Mouse (Mus musculus) C2C12 (cell line): Measurements from ENCODE around the gene Rslcan18. TPM values are rescaled to one million over a fixed set of nuclear protein-coding genes. Genes with fewer than 3 reads are reported as not detected.
A peak's percentile ranks its signal among the peaks of the same experiment; 100 is the strongest.

Experiments used
- H3K27me3 ChIP-seq: one replicate; pipeline ENCODE4 v1.6.1; 2011; ENCODE audit not compliant: control insufficient read depth, insufficient read depth, insufficient read length
- H3K36me3 ChIP-seq: one replicate; pipeline ENCODE4 v1.6.1; 2011; ENCODE audit not compliant: control insufficient read depth, insufficient read depth
- H3K4me3 ChIP-seq: one replicate; pipeline ENCODE4 v1.5.1; 2011; ENCODE audit warnings: mild to moderate bottlenecking, control low read depth; ENCODE audit not compliant: poor library complexity, insufficient read depth, severe bottlenecking
- H3K79me2 ChIP-seq: one replicate; pipeline ENCODE4 v1.6.1; 2011; ENCODE audit not compliant: control insufficient read depth, insufficient read depth
- H3K79me3 ChIP-seq: one replicate; pipeline ENCODE4 v1.6.1; 2011; ENCODE audit warnings: low read depth, control low read depth
- H3ac ChIP-seq: one replicate; pipeline ENCODE3; 2011; ENCODE audit warnings: low read depth; ENCODE audit not compliant: control insufficient read depth, insufficient read length
- CEBPB ChIP-seq: IDR thresholded peaks from one replicate; pipeline ENCODE4 v1.6.1; 2011; ENCODE audit warnings: low read depth, mild to moderate bottlenecking, control low read depth, moderate library complexity
- CTCF ChIP-seq: IDR thresholded peaks from one replicate; pipeline ENCODE4 v1.5.1; 2011; ENCODE audit not compliant: control insufficient read depth, insufficient read depth, insufficient read length
- FOSL1 ChIP-seq: IDR thresholded peaks from one replicate; pipeline ENCODE4 v1.8.0; 2011; ENCODE audit warnings: mild to moderate bottlenecking, low read length; ENCODE audit not compliant: poor library complexity, insufficient read depth, severe bottlenecking
- MAX ChIP-seq: IDR thresholded peaks from one replicate; pipeline ENCODE4 v1.6.1; 2011; ENCODE audit warnings: mild to moderate bottlenecking, control low read depth
- MYOD1 ChIP-seq: IDR thresholded peaks from one replicate; pipeline ENCODE4 v1.6.1; 2011; ENCODE audit warnings: low read depth; ENCODE audit not compliant: control insufficient read depth, insufficient read length
- MYOG ChIP-seq: IDR thresholded peaks from one replicate; pipeline ENCODE4 v1.6.1; 2011; ENCODE audit not compliant: control insufficient read depth, insufficient read length; ENCODE audit errors: extremely low read depth
- USF1 ChIP-seq: IDR thresholded peaks from one replicate; pipeline ENCODE4 v1.6.1; 2011; ENCODE audit warnings: low read depth, mild to moderate bottlenecking, control low read depth, moderate library complexity
- polyA plus RNA-seq: library from polyadenylated mRNA; unstranded; fragments of >200 nt; fragmentation: generic; extraction: Trizol; gene quantifications from one replicate; pipeline ENCODE4 v1.2.1, GENCODE M21; 2012; ENCODE audit warnings: missing spikeins

Gene Rslcan18
- polyA plus RNA-seq, 1 experiment = 0.08 TPM

DNA sequence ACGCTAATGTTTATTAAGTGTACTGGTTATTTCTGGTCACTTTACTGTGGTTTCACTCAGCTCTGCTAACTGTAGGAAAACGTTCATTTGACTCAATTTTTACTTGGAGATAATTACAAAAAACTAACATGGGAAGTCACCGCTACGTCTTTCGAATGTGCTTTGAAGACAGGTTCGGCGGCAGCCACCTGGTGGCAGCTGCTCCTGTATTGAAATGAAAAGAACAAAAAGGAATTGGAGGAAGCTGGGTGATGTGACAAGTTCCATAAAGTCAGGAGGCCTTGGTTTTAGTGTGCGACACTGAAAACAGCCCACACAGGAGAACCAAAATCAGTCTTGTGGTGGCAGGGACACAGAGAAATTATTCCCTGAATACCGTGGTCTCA is 7.2 kb downstream of the Rslcan18 start:
- H3K36me3 ChIP-seq = peaks cover 6% of the 10 kb centered on the region
- no peaks in the 10 kb centered on the region for H3K27me3 ChIP-seq
- H3ac ChIP-seq = no peak overlapping the region
- peaks cover 1% of the 10 kb centered on the region for H3K79me3 ChIP-seq
- peaks cover 10% of the 10 kb centered on the region for H3K79me2 ChIP-seq
- H3K4me3 ChIP-seq = peak overlapping the region; percentile 15
- TF ChIP-seq MYOG (no peak), USF1 (no peak), CEBPB (no peak), CTCF (no peak), MAX (no peak), MYOD1 (no peak), FOSL1 (no peak)

DNA sequence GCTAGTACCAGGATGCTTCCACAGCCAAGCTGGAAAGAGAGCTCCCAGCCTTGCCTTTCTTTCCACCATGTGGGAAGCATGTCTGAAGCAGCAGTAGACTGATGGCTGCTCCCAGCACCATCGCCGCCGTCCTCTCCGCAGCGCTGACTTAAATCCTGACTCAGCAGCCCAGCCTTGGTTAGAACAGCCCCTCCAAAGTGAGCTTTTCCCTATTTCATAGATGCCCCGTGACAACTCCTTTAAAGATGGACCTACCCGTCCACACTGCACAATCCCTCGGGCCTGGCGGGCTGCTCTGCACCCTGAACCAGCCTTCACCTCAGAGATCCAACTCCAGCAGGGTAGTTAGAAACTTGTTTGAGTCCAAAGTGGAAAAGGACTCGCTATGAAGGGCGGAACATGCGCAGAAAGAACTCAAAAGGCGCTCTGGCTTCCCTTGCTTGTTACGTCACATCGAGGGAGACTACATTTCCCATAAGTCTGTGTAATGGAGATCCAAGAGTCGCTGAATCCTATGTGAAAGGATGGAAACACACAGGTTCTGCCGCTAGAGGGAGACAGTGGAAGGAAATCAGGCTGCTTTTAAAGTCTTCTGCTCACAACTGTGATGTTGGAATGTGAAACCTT is 7.8 kb downstream of the Rslcan18 start, which contains the start of gene Gm28557:
Gm28557 (minus strand) TSS at position 411 of the 627 bp plus-strand sequence.
- H3K79me3 ChIP-seq = peaks cover 1% of the 10 kb centered on the region
- H3K36me3 ChIP-seq = peaks cover 6% of the 10 kb centered on the region
- peak; percentile 28 for TF ChIP-seq CTCF
- peak; percentile 21 for TF ChIP-seq CEBPB
- no peak for TF ChIP-seq MYOD1
- no peak for TF ChIP-seq USF1
- no peak for TF ChIP-seq MYOG
- peak within 1 kb of the TSS; percentile 82 for H3ac ChIP-seq
- no peaks in the 10 kb centered on the region for H3K27me3 ChIP-seq
- H3K4me3 ChIP-seq = peak within 1 kb of the TSS; percentile 41
- H3K79me2 ChIP-seq = peaks cover 10% of the 10 kb centered on the region

DNA sequence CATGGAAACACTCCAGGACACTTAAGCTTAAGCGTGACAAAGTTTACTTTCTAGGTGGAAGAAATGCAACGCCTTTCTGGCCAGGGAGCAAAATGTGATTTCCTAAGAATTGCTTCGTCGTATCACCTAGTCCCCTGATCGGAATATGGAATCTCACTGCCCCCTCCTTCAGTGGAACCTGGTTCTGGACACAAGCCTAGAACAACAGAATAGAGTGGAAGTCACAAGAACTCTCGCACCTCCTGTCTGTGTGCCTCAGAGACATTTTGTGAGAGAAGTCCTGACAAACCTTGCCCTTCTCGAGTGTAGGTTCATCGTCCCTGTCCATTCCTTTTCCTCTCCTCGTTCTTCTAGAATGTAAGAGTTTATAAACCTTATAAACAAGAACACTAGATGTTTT is 8.4 kb downstream of the Rslcan18 start:
- TF ChIP-seq FOSL1 (no peak), MAX (no peak), CEBPB (no peak), MYOG (no peak), CTCF (no peak), MYOD1 (no peak), USF1 (no peak)
- peaks cover 6% of the 10 kb centered on the region for H3K36me3 ChIP-seq

DNA sequence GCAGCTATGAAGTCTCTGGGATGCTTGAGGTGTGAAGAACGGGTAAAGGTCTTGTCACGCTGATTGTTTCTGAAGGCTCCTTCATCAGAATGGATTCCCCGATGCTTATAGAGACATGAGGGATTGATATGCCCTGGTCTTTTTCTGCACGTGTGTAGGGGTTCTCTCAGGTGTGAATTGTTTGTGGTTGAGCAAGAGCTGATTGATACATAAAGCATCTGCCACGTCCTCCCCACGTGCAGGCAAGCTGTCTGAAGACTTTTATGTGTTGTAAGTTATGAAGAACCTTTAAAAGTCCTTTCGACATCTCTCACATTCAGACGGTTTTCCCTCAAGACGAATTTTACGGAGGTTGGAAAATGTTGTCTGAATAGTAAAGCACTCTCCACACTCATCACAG is 18.2 kb downstream of the Rslcan18 start, which contains the start of gene Zfp708:
Zfp708 (minus strand) TSS at position 101 of the 400 bp plus-strand sequence.
- H3K79me2 ChIP-seq = no peaks in the 10 kb centered on the region
- no peak within 1 kb of the TSS for H3K4me3 ChIP-seq
- no peaks in the 10 kb centered on the region for H3K27me3 ChIP-seq
- H3ac ChIP-seq = no peak within 1 kb of the TSS
- no peaks in the 10 kb centered on the region for H3K79me3 ChIP-seq
- TF ChIP-seq MYOG (no peak), CEBPB (no peak), MYOD1 (no peak), CTCF (no peak), FOSL1 (no peak)
- peaks cover 7% of the 10 kb centered on the region for H3K36me3 ChIP-seq

More for the DNA sequence above, 8.4 kb downstream of the Rslcan18 start:
- Histone ChIP-seq H3K4me3 (peak overlapping the region; percentile 41), H3K79me2 (peaks cover 10% of the 10 kb centered on the region), H3K27me3 (no peaks in the 10 kb centered on the region), H3ac (peak overlapping the region; percentile 82), H3K79me3 (peaks cover 1% of the 10 kb centered on the region)

DNA sequence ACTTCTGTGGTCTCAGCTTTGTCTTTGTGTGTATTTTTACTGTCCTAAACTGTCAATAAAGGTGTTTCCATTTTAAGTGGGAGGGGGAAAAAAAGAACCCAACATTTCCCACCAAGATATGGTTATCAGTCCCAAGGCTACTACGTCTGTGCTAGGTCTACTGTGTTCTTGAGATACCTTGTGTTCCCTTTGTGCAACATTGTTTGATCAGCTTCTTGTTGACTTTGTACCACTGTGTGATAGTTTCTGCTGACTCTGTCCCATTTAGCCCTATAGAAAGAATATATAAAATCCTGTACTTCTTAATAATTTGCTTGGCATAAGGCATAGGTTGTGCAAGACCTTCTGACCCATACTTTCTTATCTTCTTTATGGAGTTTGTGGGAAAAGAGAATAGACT is 25.9 kb downstream of the Rslcan18 start:
- no peaks in the 10 kb centered on the region for H3K79me3 ChIP-seq
- no peaks in the 10 kb centered on the region for H3K36me3 ChIP-seq
- TF ChIP-seq MAX (no peak), CTCF (no peak), FOSL1 (no peak), CEBPB (no peak), MYOD1 (no peak), USF1 (no peak), MYOG (no peak)
- H3K79me2 ChIP-seq = no peaks in the 10 kb centered on the region
- H3K27me3 ChIP-seq = no peaks in the 10 kb centered on the region
- H3ac ChIP-seq = no peak overlapping the region
- H3K4me3 ChIP-seq = no peak overlapping the region

DNA sequence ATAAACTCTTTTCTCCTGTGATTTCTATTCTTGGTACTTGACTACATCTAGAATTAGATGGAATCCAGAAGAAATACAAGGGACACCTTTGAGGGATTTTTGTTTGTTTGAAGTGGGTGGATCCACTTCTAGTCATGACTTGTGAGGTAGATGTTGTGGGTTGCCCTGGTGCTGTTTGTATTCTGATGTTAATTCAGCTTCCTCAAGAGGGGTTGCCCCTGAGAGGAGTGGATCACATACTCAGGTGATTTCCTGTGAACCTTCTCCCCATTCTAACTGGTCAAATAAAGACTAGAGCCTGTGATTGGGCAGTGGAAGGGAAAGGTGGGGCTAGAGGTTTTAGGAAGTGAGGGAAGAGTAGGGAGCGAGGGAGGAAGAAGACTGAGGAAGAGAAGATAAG is 34.1 kb downstream of the Rslcan18 start:
- TF ChIP-seq MYOD1 (no peak), CEBPB (no peak), FOSL1 (no peak)
- Histone ChIP-seq H3K79me2 (peaks cover 10% of the 10 kb centered on the region), H3K79me3 (no peaks in the 10 kb centered on the region), H3ac (no peak overlapping the region), H3K27me3 (no peaks in the 10 kb centered on the region), H3K36me3 (no peaks in the 10 kb centered on the region), H3K4me3 (no peak overlapping the region)
